Mouse (Mus musculus) macrophage (primary cell): ENCODE results near the gene Rab1a. TPM values are rescaled to one million over a fixed set of nuclear protein-coding genes. Genes with fewer than 3 reads are reported as not detected.

Source experiments
- H3K27ac ChIP-seq: fragments of 350-480 bp; formaldehyde crosslinking; 2 replicates; pipeline ENCODE4 v1.9.0; 2021
- H3K36me3 ChIP-seq: fragments of 350-480 bp; formaldehyde crosslinking; 2 replicates; pipeline ENCODE4 v1.9.0; 2021; ENCODE audit errors: inconsistent target
- H3K4me3 ChIP-seq: fragments of 350-480 bp; formaldehyde crosslinking; 2 replicates; pipeline ENCODE4 v1.9.0; 2021; ENCODE audit errors: inconsistent target
- H3K79me2 ChIP-seq: fragments of 350-480 bp; formaldehyde crosslinking; 2 replicates; pipeline ENCODE4 v1.9.0; 2021; ENCODE audit errors: inconsistent target
- WGBS: methylation state at CpG from one replicate; pipeline ENCODE4 v1.1.7; 2026; ENCODE audit warnings: inconsistent platforms; ENCODE audit not compliant: missing documents; 5-methylcytosine and 5-hydroxymethylcytosine counted together
- polyA plus RNA-seq: library from polyadenylated mRNA; stranded (reverse); fragments of 250-400 nt; gene quantifications from 3 replicates; pipeline ENCODE4 v1.2.4, GENCODE M21; 2018; ENCODE audit warnings: inconsistent platforms

The Rab1a gene
- polyA plus RNA-seq, 1 experiment from 2014 or later = 261 TPM

DNA sequence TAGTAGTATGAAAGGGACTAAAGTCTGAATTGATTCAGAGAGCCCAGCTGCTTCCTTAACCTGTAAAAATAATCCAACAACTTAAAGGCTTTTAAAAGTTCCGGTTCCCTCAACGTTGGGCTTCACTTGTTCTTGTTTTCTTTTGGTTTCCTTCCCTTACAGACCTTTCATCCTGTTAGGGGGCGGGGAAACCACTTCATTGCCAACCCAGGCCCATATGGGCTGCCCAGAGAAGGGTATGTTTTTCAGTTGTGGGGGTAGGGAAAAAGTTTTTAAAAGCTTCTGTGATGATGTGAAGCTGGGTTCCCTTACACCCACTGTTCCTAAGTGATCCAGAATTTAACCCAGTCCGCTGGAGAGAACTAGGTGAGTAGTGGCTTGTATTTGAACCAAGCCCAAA, 47.0 kb downstream of the Rab1a start:
- Histone ChIP-seq H3K36me3 (no peaks in the 10 kb centered on the region), H3K4me3 (peak overlapping the region; percentile 33), H3K27ac (peak overlapping the region; percentile 34), H3K79me2 (peaks cover 54% of the 10 kb centered on the region)
- WGBS = 0% methylated on average over 4 of the region's 4 CpGs

DNA sequence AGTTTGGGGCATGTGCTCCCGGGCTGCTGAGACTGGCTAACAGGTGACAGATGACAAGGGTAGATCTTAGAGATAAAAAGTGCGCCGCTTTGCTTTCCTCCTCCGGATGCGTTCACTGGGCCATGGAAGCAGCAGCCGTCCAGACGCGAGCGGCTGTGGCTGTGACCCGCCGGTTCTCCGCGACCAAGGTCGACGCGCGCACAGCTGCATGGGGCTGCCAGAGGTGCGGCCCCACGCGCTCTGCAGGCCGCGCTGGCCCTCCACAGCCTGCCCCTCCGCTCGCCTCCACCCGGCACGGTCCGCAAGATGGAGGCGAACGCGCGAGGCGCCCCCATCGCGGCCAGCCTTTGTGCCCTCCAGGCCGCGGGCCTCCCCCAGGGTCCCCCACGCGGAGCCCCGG, 47.6 kb downstream of the Rab1a start:
- peak overlapping the region; percentile 33 for H3K4me3 ChIP-seq
- peak overlapping the region; percentile 34 for H3K27ac ChIP-seq
- 0% methylated on average over 27 of the region's 39 CpGs for WGBS
- H3K79me2 ChIP-seq = peaks cover 48% of the 10 kb centered on the region
- H3K36me3 ChIP-seq = no peaks in the 10 kb centered on the region

DNA sequence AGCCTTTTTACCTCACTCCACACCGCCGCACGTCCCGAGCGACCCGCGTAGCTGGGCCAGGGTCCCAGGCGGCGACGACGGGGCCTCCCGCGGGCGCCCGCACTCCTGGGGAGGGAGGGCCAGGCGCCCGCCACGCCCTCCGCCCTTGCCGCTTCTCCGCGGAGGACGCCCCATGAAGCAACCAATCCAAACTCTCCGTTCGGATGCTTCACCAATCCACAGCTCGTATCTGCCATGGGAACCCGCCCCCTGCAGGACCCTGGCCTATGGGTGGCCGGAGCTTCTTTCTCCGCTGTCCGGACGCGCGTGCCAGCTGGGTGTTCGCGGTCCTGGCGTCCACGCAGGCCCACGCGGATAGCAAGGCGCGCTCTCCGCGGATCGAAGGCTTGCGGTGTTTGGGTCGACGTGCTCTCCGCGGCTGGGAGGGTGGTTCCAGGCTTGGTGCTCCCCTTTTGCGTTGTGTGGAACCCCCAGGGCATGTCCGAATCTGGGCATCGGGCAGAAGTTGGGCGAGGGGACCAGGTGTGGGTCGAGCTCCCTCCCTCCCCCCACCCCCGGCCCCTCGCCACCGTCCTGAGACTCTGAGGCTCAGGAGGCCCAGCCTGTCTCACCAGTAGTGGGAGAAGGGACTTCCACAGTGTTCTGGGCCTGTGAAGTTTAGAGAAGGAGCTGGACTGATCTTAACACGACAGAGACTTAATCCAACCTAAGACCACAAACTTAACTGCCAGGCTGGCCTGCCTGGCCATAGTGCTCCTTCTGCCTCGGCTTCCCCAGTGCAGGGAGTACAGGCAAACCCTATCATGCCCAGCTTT, 48.3 kb downstream of the Rab1a start, which contains the start of gene Cep68:
Gene Cep68 (minus strand): TSS at position 134 of the 815 bp plus-strand sequence.
- no peaks in the 10 kb centered on the region for H3K36me3 ChIP-seq
- WGBS = under 1% methylated on average over 53 of the region's 59 CpGs
- H3K27ac ChIP-seq = peak within 1 kb of the TSS; percentile 34
- peak within 1 kb of the TSS; percentile 38 for H3K4me3 ChIP-seq
- H3K79me2 ChIP-seq = peaks cover 41% of the 10 kb centered on the region

DNA sequence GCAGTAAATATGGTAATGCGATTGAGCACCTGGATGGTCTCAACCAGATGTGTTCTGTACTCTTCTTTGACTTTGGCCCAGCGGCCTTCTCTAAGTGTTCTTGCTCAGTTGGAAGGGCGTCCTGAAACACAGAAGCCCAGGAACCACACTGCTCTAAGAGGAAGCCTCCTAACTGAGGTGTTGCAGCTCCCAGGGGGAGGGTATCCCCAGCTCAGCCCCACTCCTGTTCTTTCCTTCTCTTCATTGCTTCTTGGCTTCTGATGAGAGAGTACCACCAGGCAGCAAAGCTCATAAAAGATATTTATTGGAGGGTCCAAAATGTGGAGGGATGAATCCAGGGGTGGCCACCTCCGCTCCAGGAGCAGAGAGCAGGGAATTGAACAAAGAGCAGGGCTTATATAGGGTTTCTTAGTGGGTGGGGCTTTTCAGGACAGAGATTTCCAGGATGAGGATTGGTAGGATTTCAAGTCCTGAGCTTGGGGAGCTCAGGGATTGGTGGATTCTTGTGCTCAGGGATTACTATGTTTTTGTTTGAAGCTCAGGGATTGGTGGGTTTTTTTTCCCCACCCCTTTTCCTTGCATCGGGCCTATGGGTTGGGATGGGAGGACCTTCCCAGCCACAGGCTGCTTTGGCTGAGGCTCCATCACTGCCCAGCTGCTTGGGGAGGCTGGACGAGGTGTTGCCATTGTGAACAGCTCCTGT, 49.4 kb downstream of the Rab1a start:
- no peak overlapping the region for H3K27ac ChIP-seq
- no peak overlapping the region for H3K4me3 ChIP-seq
- 84% methylated on average over 6 of the region's 6 CpGs for WGBS
- peaks cover 30% of the 10 kb centered on the region for H3K79me2 ChIP-seq
- no peaks in the 10 kb centered on the region for H3K36me3 ChIP-seq

DNA sequence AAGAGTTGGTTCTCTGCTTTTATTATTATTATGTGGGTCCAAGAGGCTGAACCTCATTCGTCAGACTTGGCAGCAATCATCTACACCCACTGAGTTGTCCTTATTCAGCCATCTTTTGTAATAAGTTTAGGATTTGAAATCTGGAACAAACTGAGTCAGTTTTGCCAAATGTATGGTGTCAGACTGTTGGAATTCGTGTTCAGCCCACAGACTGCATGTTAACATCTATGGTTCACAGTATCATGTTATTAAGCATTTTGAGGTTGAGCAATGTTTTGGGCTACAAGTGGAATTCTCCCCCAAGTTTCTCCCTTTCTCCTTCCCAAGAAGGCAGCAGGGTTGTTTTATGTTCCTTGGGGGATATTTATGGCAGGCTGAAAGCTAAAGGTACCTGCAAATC, 51.9 kb downstream of the Rab1a start:
- H3K79me2 ChIP-seq = peaks cover 6% of the 10 kb centered on the region; the same call in 1 of the 2 replicates
- H3K4me3 ChIP-seq = no peak overlapping the region
- no peak overlapping the region for H3K27ac ChIP-seq
- WGBS = 94% methylated on average over 2 of the region's 2 CpGs
- H3K36me3 ChIP-seq = no peaks in the 10 kb centered on the region

GRCm38 (mm10) chr11:20254791-20255190, 53.6 kb downstream of the Rab1a start:
- no peak overlapping the region for H3K4me3 ChIP-seq
- H3K79me2 ChIP-seq = no peaks in the 10 kb centered on the region
- no peak overlapping the region for H3K27ac ChIP-seq
- WGBS = 95% methylated on average over 4 of the region's 4 CpGs
- H3K36me3 ChIP-seq = no peaks in the 10 kb centered on the region

- H3K36me3 ChIP-seq = no peaks in the 10 kb centered on the region
- H3K4me3 ChIP-seq = no peak overlapping the region
- WGBS = 78% methylated on average over 8 of the region's 8 CpGs
- H3K79me2 ChIP-seq = no peaks in the 10 kb centered on the region
- no peak overlapping the region for H3K27ac ChIP-seq
Observed at GRCm38 (mm10) chr11:20262628-20263380, 61.6 kb downstream of the Rab1a start.

DNA sequence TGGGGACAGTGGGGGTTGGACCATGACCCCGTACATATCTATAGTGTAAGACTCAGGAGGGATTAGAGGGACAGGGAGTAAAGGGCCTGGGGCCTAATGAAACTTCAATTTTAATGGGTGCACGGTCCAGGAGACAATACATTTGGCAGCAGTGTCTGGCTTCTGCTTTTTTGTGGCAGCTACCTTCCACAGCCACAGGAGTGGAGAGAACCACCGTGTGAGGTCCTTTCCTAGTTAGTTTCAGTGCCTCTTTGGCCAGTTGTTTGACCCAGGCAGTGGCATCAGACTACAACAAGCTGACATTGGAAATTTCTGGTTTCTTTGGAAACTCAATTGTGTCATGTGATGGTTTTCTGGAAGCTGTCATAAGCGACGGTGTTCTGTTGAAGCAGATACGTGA, 68.7 kb downstream of the Rab1a start:
- Histone ChIP-seq H3K4me3 (no peak overlapping the region), H3K27ac (no peak overlapping the region), H3K36me3 (no peaks in the 10 kb centered on the region), H3K79me2 (no peaks in the 10 kb centered on the region)
- 68% methylated on average over 6 of the region's 6 CpGs for WGBS

- Histone ChIP-seq H3K27ac (no peak overlapping the region), H3K4me3 (no peak overlapping the region), H3K36me3 (no peaks in the 10 kb centered on the region), H3K79me2 (no peaks in the 10 kb centered on the region)
- WGBS = 89% methylated on average over 2 of the region's 2 CpGs
Observed at GRCm38 (mm10) chr11:20275974-20276373, 74.7 kb downstream of the Rab1a start.

Other genes starting within 250 kb of the Rab1a start
- 228 to 455 TPM (median 329 TPM) in 3 replicates for gene Actr2, start 88.5 kb upstream of the Rab1a start, polyA plus RNA-seq
- gene Cep68, start 48.0 kb downstream of the Rab1a start, polyA plus RNA-seq = 4.5 to 17.1 TPM (median 5.5 TPM) in 3 replicates
- gene Slc1a4, start 131.3 kb downstream of the Rab1a start, polyA plus RNA-seq = 0.12 to 0.61 TPM (median 0.14 TPM) in 3 replicates